Mouse (Mus musculus): ENCODE measurements around the gene Ascl3. TPM values are rescaled to one million over a fixed set of nuclear protein-coding genes. Genes with fewer than 3 reads are reported as not detected.
A peak's percentile ranks its signal among the peaks of the same experiment; 100 is the strongest.

Gene Ascl3
- polyA plus RNA-seq (2011; ENCODE audit: insufficient read length, low read depth, missing spikeins), result not detected in 2 replicates

DNA sequence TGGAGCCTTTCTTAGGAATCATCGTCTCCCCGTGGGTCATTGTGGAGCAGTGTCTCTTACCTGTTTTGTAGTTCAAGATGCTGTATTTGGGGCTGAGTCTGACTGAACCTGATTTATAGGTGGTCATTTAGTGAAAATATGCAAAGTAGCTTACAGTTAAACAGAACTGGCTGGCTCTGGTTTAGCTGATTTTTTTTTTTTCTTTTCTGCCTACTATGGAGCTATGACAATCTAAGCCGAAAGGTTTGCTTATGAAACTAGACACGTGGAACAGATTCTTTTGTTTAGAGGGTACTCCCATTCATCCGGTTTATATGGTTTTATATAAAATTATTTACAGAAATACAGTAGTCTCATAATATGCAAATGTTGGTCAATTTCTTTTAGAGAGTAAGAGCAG, at the start of gene Ascl3:
Ascl3 (minus strand) TSS at position 101 of the 400 bp plus-strand sequence.
- no peak within 1 kb of the TSS for H3K4me3 ChIP-seq (ENCODE audit: insufficient read depth, low read length)
- H3K27ac ChIP-seq (ENCODE audit: insufficient read depth, low read length), result no peak within 1 kb of the TSS
- TF ChIP-seq CTCF (IDR thresholded peaks at IDR 0.05; ENCODE audit: borderline replicate concordance, insufficient read depth, low read length) (no peak), POLR2A (IDR thresholded peaks at IDR 0.05; ENCODE audit: low read depth, low read length) (no peak)
- H3K4me1 ChIP-seq (ENCODE audit: control insufficient read depth, insufficient read depth, low read length), result peaks cover 4% of the 10 kb centered on the region

DNA sequence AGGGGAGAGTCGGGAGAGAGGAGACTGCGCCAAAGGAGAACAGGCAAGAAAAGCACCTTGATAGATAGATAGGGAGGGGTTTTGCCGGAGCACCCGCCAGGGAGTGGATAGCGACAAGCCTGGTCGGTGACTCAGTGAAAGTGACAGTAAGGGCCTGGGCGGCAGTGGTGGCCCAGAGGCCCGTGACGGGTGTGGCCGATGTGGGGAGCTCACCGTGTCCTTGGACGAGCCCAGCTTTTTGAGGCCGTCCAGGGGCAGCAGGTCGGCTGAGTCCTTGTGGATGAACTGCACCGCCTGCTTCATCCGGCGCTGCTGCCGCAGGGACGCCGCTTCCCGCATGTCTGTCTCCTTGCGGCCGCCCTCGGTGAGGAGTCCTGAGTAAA, 49.6 kb upstream of the Ascl3 start:
- Histone ChIP-seq H3K4me3 (ENCODE audit: insufficient read depth, low read length) (peak overlapping the region; percentile 30), H3K4me1 (ENCODE audit: control insufficient read depth, insufficient read depth, low read length) (no peaks in the 10 kb centered on the region), H3K27ac (ENCODE audit: insufficient read depth, low read length) (no peak overlapping the region)
- no peak for TF ChIP-seq CTCF (IDR thresholded peaks at IDR 0.05; ENCODE audit: borderline replicate concordance, insufficient read depth, low read length)
- no peak for TF ChIP-seq POLR2A (IDR thresholded peaks at IDR 0.05; ENCODE audit: low read depth, low read length)

DNA sequence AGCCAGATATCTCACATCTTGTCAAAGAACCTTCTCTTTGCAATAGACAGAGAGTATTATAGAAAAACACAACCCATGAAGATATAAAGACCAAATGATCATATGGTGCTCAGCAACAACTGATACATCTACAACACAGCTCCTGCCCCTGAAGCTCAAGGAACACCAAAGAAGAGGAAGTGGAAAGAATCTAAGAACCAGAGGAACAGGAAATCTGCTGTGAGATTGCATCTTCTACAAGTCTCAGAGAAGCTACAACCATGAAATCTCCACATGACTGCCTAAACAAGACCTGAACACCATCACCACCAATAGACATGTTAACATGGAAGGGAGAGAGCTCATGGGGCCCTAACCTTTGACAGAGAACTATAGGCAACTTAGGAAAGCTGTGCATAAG, 40.7 kb upstream of the Ascl3 start:
- no peak for TF ChIP-seq CTCF (IDR thresholded peaks at IDR 0.05; ENCODE audit: borderline replicate concordance, insufficient read depth, low read length)
- no peak overlapping the region for H3K4me3 ChIP-seq (ENCODE audit: insufficient read depth, low read length)
- no peak overlapping the region for H3K27ac ChIP-seq (ENCODE audit: insufficient read depth, low read length)
- H3K4me1 ChIP-seq (ENCODE audit: control insufficient read depth, insufficient read depth, low read length), result no peaks in the 10 kb centered on the region

DNA sequence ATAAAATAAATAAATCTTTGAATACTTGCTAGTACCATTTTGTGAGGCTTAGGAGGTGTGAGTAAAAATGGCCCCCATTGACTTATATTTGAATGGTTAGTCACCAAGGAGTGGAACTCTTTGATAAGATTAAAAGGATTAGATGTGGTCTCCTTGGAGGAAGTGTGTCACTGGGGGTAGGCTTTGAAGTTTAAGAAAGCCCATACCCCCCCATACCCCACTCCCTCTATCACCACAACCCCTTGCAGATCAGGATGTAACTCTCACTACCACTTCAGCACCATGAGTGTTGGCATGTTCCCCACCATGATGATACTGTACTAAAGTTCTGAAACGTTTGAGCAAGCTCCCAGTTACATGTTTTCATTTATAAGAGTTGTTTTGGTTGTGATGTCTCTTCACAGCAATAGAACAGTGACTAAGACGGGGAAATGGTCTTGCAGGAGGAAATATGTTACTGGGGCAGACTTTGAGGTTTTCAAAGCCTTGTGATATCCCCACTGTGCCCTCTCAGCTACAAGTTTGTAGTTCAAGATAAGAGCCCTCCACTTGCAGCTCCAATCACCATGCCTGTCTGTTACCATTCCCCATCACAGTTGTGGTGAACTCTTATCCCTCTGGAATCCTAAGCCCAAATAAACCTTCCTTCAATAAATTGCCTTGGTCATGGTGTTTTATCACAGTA, 37.3 kb upstream of the Ascl3 start:
- no peak overlapping the region for H3K4me3 ChIP-seq (ENCODE audit: insufficient read depth, low read length)

DNA sequence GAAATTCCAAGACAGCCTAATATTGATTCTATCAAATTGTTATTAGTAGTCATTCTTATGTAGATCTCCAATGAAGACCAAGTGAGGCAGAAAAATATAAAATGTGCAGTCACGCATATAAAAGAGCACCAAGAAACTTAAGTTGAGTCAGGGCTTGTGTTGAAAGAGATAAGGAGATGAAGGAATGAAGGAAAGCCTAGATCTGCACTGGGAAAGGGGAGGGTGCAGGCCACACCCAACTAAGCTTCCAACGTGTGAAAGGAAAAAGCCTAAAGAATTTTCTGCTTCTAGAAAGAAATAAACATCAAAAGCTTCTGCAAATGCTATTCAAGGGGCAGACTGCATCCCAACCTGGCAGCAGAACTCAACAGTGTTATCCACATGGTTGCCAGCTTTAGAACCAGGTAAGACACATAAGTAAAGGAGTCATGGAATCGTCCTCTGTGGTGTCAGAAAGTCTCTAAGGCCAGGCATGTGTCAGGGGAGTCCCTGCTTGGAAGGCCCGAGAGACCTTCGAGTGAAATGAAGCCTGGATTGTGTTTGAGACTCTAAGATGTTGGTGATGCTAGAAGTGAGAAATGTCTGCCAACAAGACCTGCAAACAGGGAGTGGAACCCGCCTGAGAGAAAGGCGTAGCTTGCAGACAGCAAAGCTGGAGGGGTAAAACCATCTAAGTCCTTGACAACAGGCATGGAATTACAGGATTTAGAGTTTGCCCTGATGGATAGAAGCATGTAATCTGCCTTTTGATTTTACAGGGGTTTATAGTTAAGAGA, 36.2 kb upstream of the Ascl3 start:
- Histone ChIP-seq H3K27ac (ENCODE audit: insufficient read depth, low read length) (no peak overlapping the region), H3K4me1 (ENCODE audit: control insufficient read depth, insufficient read depth, low read length) (no peaks in the 10 kb centered on the region), H3K4me3 (ENCODE audit: insufficient read depth, low read length) (no peak overlapping the region)
- TF ChIP-seq CTCF (IDR thresholded peaks at IDR 0.05; ENCODE audit: borderline replicate concordance, insufficient read depth, low read length) (no peak), POLR2A (IDR thresholded peaks at IDR 0.05; ENCODE audit: low read depth, low read length) (no peak)

More for the DNA sequence above, 37.3 kb upstream of the Ascl3 start:
- Histone ChIP-seq H3K27ac (ENCODE audit: insufficient read depth, low read length) (no peak overlapping the region), H3K4me1 (ENCODE audit: control insufficient read depth, insufficient read depth, low read length) (no peaks in the 10 kb centered on the region)
- TF ChIP-seq POLR2A (IDR thresholded peaks at IDR 0.05; ENCODE audit: low read depth, low read length) (no peak), CTCF (IDR thresholded peaks at IDR 0.05; ENCODE audit: borderline replicate concordance, insufficient read depth, low read length) (no peak)

DNA sequence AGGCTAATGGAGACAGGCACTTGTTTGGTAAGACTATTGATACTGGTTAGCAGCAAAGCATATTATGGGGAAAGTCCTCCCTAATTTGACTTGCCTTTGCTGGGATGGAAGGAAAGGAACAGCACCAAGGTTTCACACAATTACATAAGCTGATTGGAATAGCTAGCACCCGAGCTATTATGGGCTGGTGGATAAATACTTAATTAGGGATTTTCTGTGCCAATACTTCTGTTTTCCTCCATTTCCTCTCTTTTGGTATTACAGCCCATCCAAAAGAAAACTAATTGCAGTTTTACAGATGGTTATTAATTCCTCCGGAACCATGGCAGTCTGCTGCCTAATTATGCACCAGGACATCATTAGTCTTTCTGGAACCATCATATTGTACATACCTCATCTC, 32.5 kb upstream of the Ascl3 start:
- TF ChIP-seq POLR2A (IDR thresholded peaks at IDR 0.05; ENCODE audit: low read depth, low read length) (no peak), CTCF (IDR thresholded peaks at IDR 0.05; ENCODE audit: borderline replicate concordance, insufficient read depth, low read length) (no peak)
- H3K4me3 ChIP-seq (ENCODE audit: insufficient read depth, low read length), result no peak overlapping the region

DNA sequence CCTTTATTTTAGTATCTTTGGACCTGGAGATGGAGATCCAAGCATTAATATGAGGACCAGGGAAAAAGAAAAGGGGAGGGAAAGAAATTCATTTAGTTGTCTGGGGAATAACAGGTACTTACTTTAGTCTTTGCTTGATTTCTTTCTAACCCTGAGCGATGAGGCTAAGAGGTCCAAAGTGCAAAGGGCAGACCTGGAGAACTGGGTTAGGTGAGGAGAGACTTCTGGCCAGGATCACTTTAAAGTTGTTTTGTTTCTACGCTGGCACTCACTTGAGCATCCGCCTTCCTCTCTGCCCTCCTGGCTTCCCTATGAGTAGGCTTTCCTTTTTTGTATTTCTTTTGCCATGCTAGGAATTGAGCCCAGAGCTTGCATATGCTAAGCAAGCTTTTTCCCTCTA, 24.8 kb upstream of the Ascl3 start:
- TF ChIP-seq POLR2A (IDR thresholded peaks at IDR 0.05; ENCODE audit: low read depth, low read length) (no peak), CTCF (IDR thresholded peaks at IDR 0.05; ENCODE audit: borderline replicate concordance, insufficient read depth, low read length) (no peak)
- Histone ChIP-seq H3K4me3 (ENCODE audit: insufficient read depth, low read length) (no peak overlapping the region), H3K27ac (ENCODE audit: insufficient read depth, low read length) (no peak overlapping the region), H3K4me1 (ENCODE audit: control insufficient read depth, insufficient read depth, low read length) (no peaks in the 10 kb centered on the region)

More for the DNA sequence above, 32.5 kb upstream of the Ascl3 start:
- H3K27ac ChIP-seq (ENCODE audit: insufficient read depth, low read length), result no peak overlapping the region
- H3K4me1 ChIP-seq (ENCODE audit: control insufficient read depth, insufficient read depth, low read length), result no peaks in the 10 kb centered on the region

DNA sequence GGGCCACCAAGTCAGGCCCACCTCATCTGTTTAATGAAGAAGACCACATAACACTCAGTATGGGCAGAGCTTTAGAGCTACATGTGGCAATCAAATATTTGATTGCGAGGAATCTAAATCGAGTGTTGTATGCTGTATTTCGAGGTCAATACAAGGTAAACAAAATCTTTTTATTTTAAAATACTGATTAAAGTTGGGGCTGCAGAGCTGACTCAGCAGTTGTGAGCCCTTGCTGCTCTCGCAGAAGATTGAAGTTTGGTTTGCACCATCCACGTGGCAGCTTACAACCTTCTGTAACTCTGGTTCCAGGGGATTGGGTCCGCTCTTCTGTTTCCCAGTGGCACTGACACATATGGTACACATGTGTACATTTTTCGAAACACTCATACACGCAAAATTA, 22.5 kb upstream of the Ascl3 start:
- no peak overlapping the region for H3K4me3 ChIP-seq (ENCODE audit: insufficient read depth, low read length)
- H3K4me1 ChIP-seq (ENCODE audit: control insufficient read depth, insufficient read depth, low read length), result peaks cover 4% of the 10 kb centered on the region; the same call in 1 of the 2 replicates
- TF ChIP-seq POLR2A (IDR thresholded peaks at IDR 0.05; ENCODE audit: low read depth, low read length) (no peak), CTCF (IDR thresholded peaks at IDR 0.05; ENCODE audit: borderline replicate concordance, insufficient read depth, low read length) (no peak)
- H3K27ac ChIP-seq (ENCODE audit: insufficient read depth, low read length), result no peak overlapping the region

DNA sequence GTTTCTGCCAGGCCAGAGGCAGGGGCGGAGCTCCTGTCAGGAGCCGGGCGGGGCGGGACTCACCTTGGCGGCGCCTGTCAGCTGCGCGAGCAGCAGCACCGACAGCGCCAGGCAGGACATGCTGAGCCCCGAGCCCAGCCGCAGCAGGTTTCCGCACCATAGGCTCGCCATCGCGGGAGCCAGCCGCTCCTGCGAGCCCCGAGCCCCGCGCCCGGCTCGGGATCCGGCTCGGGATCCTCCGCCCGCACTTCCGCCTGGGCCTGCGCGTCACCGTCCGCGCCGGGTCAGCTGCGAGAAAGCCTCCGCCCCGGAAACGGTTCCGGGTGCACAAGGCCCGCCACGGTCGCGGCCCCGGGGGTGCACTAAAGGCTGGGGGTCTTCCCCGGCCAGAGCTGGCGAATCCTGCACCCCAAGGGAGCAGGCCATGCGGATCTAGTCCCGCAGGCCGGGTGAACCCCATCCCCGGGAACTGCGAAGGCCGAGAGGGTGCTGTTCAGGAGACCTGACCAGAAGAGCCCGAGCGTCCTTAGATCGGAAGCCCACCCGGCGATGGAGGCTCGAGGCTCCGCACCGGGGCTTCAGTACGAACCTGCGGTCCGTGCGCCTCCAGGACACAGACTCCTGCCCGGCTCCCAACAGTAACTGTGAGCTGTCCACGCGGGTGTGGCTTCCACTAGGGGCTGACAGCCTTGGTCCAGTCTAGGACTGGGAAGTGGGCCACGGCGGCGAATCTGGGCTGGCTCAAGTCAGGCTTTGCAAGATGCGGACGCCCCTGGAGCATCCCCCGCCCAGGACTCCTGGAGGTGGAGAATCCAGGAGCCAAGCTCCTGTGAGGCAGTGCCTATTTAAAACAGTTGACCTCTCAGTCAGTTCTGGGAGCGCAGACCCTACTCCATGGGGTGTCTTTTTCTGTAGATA, 20.7 kb upstream of the Ascl3 start, which contains the start of gene Tmem9b:
Tmem9b (minus strand) TSS at position 868 of the 918 bp plus-strand sequence.
- TF ChIP-seq POLR2A (IDR thresholded peaks at IDR 0.05; ENCODE audit: low read depth, low read length) (peak; percentile 69), CTCF (IDR thresholded peaks at IDR 0.05; ENCODE audit: borderline replicate concordance, insufficient read depth, low read length) (no peak)
- Histone ChIP-seq H3K27ac (ENCODE audit: insufficient read depth, low read length) (peak within 1 kb of the TSS; percentile 60), H3K4me3 (ENCODE audit: insufficient read depth, low read length) (peak within 1 kb of the TSS; percentile 77), H3K4me1 (ENCODE audit: control insufficient read depth, insufficient read depth, low read length) (peaks cover 4% of the 10 kb centered on the region; the same call in 1 of the 2 replicates)
